Mouse (Mus musculus): ENCODE results near the gene Rgs6. TPM values are rescaled to one million over a fixed set of nuclear protein-coding genes. Genes with fewer than 3 reads are reported as not detected.

The Rgs6 gene
- polyA plus RNA-seq, 1 experiment from 2014 or later = 1.2 TPM

- 86% methylated on average over 5 of the region's 5 CpGs for WGBS
- ATAC-seq = no peak
Observed at GRCm38 (mm10) chr12:82780936-82781335, 192.8 kb downstream of the Rgs6 start.

GRCm38 (mm10) chr12:82781414-82781813 lies 193.3 kb downstream of the Rgs6 start:
- TF ChIP-seq CTCF (IDR thresholded peaks at IDR 0.05; ENCODE audit: low read depth) = no peak
- Histone ChIP-seq H3K9ac (ENCODE audit: low read depth, low read length) (no peak overlapping the region), H3K4me1 (replicated peaks; ENCODE audit: control insufficient read depth, insufficient read depth, low read length) (no peaks in the 10 kb centered on the region), H3K4me2 (replicated peaks; ENCODE audit: low read depth) (no peak overlapping the region), H3K4me3 (ENCODE audit: low read depth, low read length) (no peak overlapping the region), H3K36me3 (ENCODE audit: control insufficient read depth, insufficient read depth) (no peaks in the 10 kb centered on the region), H3K27me3 (replicated peaks; ENCODE audit: control insufficient read depth, insufficient read depth, low read length) (no peaks in the 10 kb centered on the region), H3K9me3 (ENCODE audit: control insufficient read depth) (no peaks in the 10 kb centered on the region), H3K27ac (ENCODE audit: low read depth, low read length) (no peak overlapping the region)
- no peak for ATAC-seq
- 79% methylated on average over 5 of the region's 5 CpGs for WGBS

More at GRCm38 (mm10) chr12:82780936-82781335, 192.8 kb downstream of the Rgs6 start:
- Histone ChIP-seq H3K27me3 (replicated peaks; ENCODE audit: control insufficient read depth, insufficient read depth, low read length) (no peaks in the 10 kb centered on the region), H3K9ac (ENCODE audit: low read depth, low read length) (no peak overlapping the region), H3K4me3 (ENCODE audit: low read depth, low read length) (no peak overlapping the region), H3K36me3 (ENCODE audit: control insufficient read depth, insufficient read depth) (no peaks in the 10 kb centered on the region), H3K4me2 (replicated peaks; ENCODE audit: low read depth) (no peak overlapping the region), H3K9me3 (ENCODE audit: control insufficient read depth) (no peaks in the 10 kb centered on the region), H3K27ac (ENCODE audit: low read depth, low read length) (no peak overlapping the region), H3K4me1 (replicated peaks; ENCODE audit: control insufficient read depth, insufficient read depth, low read length) (no peaks in the 10 kb centered on the region)
- TF ChIP-seq CTCF (IDR thresholded peaks at IDR 0.05; ENCODE audit: low read depth) = no peak

- Histone ChIP-seq H3K9me3 (ENCODE audit: control insufficient read depth) (no peaks in the 10 kb centered on the region), H3K36me3 (ENCODE audit: control insufficient read depth, insufficient read depth) (no peaks in the 10 kb centered on the region), H3K9ac (ENCODE audit: low read depth, low read length) (no peak overlapping the region), H3K4me1 (replicated peaks; ENCODE audit: control insufficient read depth, insufficient read depth, low read length) (no peaks in the 10 kb centered on the region), H3K27me3 (replicated peaks; ENCODE audit: control insufficient read depth, insufficient read depth, low read length) (no peaks in the 10 kb centered on the region), H3K27ac (ENCODE audit: low read depth, low read length) (no peak overlapping the region), H3K4me3 (ENCODE audit: low read depth, low read length) (no peak overlapping the region), H3K4me2 (replicated peaks; ENCODE audit: low read depth) (no peak overlapping the region)
- TF ChIP-seq CTCF (IDR thresholded peaks at IDR 0.05; ENCODE audit: low read depth) = no peak
- ATAC-seq = no peak
- 72% methylated on average over 3 of the region's 3 CpGs for WGBS
Observed at GRCm38 (mm10) chr12:82792122-82792521, 204.0 kb downstream of the Rgs6 start.

GRCm38 (mm10) chr12:82799892-82800291 lies 211.8 kb downstream of the Rgs6 start:
- no peaks in the 10 kb centered on the region for H3K4me1 ChIP-seq (replicated peaks; ENCODE audit: control insufficient read depth, insufficient read depth, low read length)
- no peak overlapping the region for H3K4me2 ChIP-seq (replicated peaks; ENCODE audit: low read depth)
- no peak for ATAC-seq
- no peak overlapping the region for H3K4me3 ChIP-seq (ENCODE audit: low read depth, low read length)
- no peaks in the 10 kb centered on the region for H3K9me3 ChIP-seq (ENCODE audit: control insufficient read depth)
- H3K27me3 ChIP-seq (replicated peaks; ENCODE audit: control insufficient read depth, insufficient read depth, low read length) = no peaks in the 10 kb centered on the region
- WGBS = 72% methylated on average over 6 of the region's 6 CpGs
- H3K27ac ChIP-seq (ENCODE audit: low read depth, low read length) = no peak overlapping the region
- TF ChIP-seq CTCF (IDR thresholded peaks at IDR 0.05; ENCODE audit: low read depth) = no peak
- H3K36me3 ChIP-seq (ENCODE audit: control insufficient read depth, insufficient read depth) = no peaks in the 10 kb centered on the region
- H3K9ac ChIP-seq (ENCODE audit: low read depth, low read length) = no peak overlapping the region

GRCm38 (mm10) chr12:82801736-82802135 lies 213.6 kb downstream of the Rgs6 start:
- Histone ChIP-seq H3K9me3 (ENCODE audit: control insufficient read depth) (no peaks in the 10 kb centered on the region), H3K27me3 (replicated peaks; ENCODE audit: control insufficient read depth, insufficient read depth, low read length) (no peaks in the 10 kb centered on the region), H3K9ac (ENCODE audit: low read depth, low read length) (no peak overlapping the region), H3K36me3 (ENCODE audit: control insufficient read depth, insufficient read depth) (no peaks in the 10 kb centered on the region), H3K4me1 (replicated peaks; ENCODE audit: control insufficient read depth, insufficient read depth, low read length) (no peaks in the 10 kb centered on the region), H3K4me3 (ENCODE audit: low read depth, low read length) (no peak overlapping the region), H3K27ac (ENCODE audit: low read depth, low read length) (no peak overlapping the region), H3K4me2 (replicated peaks; ENCODE audit: low read depth) (no peak overlapping the region)
- TF ChIP-seq CTCF (IDR thresholded peaks at IDR 0.05; ENCODE audit: low read depth) = no peak
- no peak for ATAC-seq
- 83% methylated on average over 6 of the region's 6 CpGs for WGBS

- no peak for ATAC-seq
- 85% methylated on average over 5 of the region's 5 CpGs for WGBS
Observed at GRCm38 (mm10) chr12:82802711-82803110, 214.6 kb downstream of the Rgs6 start.

GRCm38 (mm10) chr12:82805167-82805566 lies 217.1 kb downstream of the Rgs6 start:
- H3K4me2 ChIP-seq (replicated peaks; ENCODE audit: low read depth) = no peak overlapping the region
- WGBS = 92% methylated on average over 4 of the region's 4 CpGs
- no peak overlapping the region for H3K27ac ChIP-seq (ENCODE audit: low read depth, low read length)
- no peaks in the 10 kb centered on the region for H3K27me3 ChIP-seq (replicated peaks; ENCODE audit: control insufficient read depth, insufficient read depth, low read length)
- no peak for ATAC-seq
- no peak overlapping the region for H3K9ac ChIP-seq (ENCODE audit: low read depth, low read length)
- H3K4me1 ChIP-seq (replicated peaks; ENCODE audit: control insufficient read depth, insufficient read depth, low read length) = no peaks in the 10 kb centered on the region
- H3K9me3 ChIP-seq (ENCODE audit: control insufficient read depth) = no peaks in the 10 kb centered on the region
- no peak overlapping the region for H3K4me3 ChIP-seq (ENCODE audit: low read depth, low read length)
- TF ChIP-seq CTCF (IDR thresholded peaks at IDR 0.05; ENCODE audit: low read depth) = no peak
- no peaks in the 10 kb centered on the region for H3K36me3 ChIP-seq (ENCODE audit: control insufficient read depth, insufficient read depth)

More at GRCm38 (mm10) chr12:82802711-82803110, 214.6 kb downstream of the Rgs6 start:
- Histone ChIP-seq H3K9me3 (ENCODE audit: control insufficient read depth) (no peaks in the 10 kb centered on the region), H3K27me3 (replicated peaks; ENCODE audit: control insufficient read depth, insufficient read depth, low read length) (no peaks in the 10 kb centered on the region), H3K4me1 (replicated peaks; ENCODE audit: control insufficient read depth, insufficient read depth, low read length) (no peaks in the 10 kb centered on the region), H3K36me3 (ENCODE audit: control insufficient read depth, insufficient read depth) (no peaks in the 10 kb centered on the region), H3K27ac (ENCODE audit: low read depth, low read length) (no peak overlapping the region), H3K9ac (ENCODE audit: low read depth, low read length) (no peak overlapping the region), H3K4me3 (ENCODE audit: low read depth, low read length) (no peak overlapping the region), H3K4me2 (replicated peaks; ENCODE audit: low read depth) (no peak overlapping the region)
- TF ChIP-seq CTCF (IDR thresholded peaks at IDR 0.05; ENCODE audit: low read depth) = no peak
